Mouse (Mus musculus) heart, adult 18-20 months (tissue): ENCODE data around the gene Olfr399. TPM values are rescaled to one million over a fixed set of nuclear protein-coding genes. Genes with fewer than 3 reads are reported as not detected.
A peak's percentile ranks its signal among the peaks of the same experiment; 100 is the strongest.

Experiments
- DNase-seq, 2 experiments: peaks; one replicate each; pipeline ENCODE4 v3.0.0; 2021 to 2022; ENCODE audit warnings: mixed read lengths in 1 of 2
- long read RNA-seq, 2 experiments: library from polyadenylated mRNA; stranded (forward); transcript quantifications; one replicate each; pipeline ENCODE4 v2.0.0; 2021
- total RNA-seq, 2 experiments: library from RNA; stranded (reverse); gene quantifications; 2 replicates each; pipeline ENCODE4 v1.2.3; 2021

Gene Olfr399
- total RNA-seq = not detected
- long read RNA-seq, experiment 1 = 0 reads
- long read RNA-seq, experiment 2 = 0 reads

DNA sequence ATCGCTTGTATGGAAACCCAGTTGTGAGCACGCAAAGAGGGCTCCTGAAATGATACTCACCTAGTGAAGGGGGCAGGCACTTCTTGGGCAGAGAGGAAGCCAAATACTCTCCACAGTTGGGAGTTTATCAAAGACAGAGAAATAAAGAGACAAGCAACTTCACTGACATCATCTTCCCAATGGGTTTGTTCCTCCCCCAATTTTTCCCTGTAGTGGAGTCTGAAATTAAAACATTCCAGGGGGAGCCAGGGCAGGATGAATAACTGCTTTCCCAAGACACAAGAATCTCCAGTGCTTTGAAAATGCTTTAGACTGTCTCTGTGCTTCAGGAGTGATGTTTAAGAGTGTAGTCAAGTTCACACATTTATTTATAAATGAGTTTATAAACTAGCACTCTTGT lies at the start of gene Olfr399, which contains the start of gene Olfr139:
Olfr399 (minus strand) TSS at position 165 of the 400 bp plus-strand sequence.
Olfr139 (minus strand) TSS at position 101 of the 400 bp plus-strand sequence.
- no peak for DNase-seq

DNA sequence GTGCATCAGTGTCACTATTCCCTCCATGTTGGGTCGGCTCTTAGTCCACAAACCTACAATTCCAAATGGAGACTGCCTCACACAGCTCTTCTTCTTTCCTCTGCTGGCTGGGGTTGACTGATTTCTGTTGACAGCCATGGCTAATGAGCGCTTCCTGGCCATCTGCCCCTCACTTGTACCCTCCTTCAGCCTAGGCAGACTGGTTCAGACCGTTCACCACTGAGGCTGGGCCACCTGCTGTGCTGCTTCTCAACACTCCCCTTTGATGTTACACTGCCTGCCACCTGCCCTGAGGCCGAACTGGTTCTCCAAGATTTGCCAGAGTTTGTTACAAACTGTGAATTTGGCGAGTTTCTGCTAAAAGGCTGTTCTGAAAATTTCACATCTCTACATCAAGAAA lies 48.7 kb upstream of the Olfr399 start:
- no peak for DNase-seq

DNA sequence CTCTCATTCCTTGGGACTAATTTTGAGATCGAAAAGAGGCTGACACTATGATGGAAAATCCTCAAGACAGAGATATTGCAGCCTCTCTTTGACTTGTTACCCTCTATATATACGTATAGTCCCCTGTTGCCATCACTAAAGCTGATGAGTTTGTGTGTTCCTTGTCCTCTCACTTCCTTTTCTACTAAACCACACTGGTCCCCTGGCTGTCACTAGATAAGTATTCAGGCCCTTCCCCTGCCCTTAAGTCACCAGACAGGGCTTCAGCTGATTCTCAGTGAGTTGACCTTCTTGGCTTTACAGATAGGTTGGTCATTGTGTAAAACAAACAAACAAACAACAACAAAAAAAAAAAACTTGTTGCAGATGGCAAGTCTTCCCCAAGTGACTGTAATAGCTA lies 45.1 kb upstream of the Olfr399 start:
- DNase-seq = no peak

DNA sequence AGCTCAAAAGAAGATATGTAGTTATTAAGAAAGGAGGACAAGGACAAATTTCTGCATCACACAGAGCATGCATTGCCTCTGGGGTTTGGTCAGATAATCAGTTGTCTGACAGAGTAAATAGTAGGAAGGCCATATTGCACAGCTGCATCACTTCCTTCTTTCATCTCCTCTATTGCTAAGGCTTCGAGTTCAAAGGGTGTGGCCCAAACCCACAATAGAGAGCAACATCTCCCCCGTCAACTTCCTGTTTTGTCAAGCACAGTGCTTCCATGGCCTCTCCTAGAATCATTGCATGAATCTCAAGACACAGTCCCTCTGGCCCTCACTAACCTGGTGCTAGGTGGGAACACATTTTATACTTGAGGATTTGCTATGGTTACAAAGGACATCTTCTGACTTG lies 44.3 kb upstream of the Olfr399 start:
- peak; percentile 2 to 12 for DNase-seq

DNA sequence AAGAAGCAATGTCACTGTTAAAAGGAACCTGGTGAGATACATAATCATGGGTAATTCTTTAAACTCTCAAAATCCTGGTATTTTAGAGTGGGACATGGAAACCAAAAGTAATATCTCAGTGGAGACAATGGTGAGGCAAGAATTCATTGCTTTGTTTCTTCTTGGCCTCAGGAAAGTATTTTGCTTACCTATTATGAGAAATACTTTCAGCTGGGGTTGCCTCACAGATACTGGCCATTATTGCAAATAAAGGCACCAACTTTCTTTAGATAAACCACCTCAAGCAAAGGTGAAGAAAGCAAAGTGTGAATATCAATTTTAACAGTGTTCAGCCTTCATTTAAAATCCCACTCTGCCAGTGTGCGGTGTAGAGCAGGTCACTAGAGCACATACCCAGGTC lies 13.2 kb upstream of the Olfr399 start, which contains the start of gene Zfp616:
Zfp616 (plus strand) TSS at position 301 of the 400 bp plus-strand sequence.
- DNase-seq = no peak

DNA sequence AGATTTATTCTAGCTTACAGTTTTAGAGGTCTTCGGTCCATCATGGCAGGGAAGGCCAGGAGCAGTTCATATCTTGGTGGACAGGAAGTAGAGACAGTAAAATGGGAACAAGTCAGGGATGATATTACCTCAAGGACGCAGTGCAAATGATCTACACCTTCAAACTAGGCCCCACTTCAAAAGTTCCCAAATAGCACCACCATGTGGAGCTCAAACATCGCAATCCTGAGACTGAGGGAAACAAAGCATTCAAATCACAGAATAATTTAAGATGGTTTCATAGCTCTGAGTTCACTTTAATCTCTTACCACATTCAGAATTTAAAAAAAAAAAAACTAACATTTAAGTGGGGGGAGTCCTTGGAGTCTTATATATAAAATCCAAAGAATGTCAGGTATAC lies 5.1 kb downstream of the Olfr399 start:
- no peak for DNase-seq

Other genes with a start within 250 kb of the Olfr399 start
- gene Olfr392, start 239.6 kb downstream of the Olfr399 start, total RNA-seq = not detected
- gene Olfr393, start 205.2 kb downstream of the Olfr399 start, total RNA-seq = not detected
- gene Olfr394, start 165.8 kb downstream of the Olfr399 start, total RNA-seq = not detected
- not detected for gene Olfr395, start 147.3 kb downstream of the Olfr399 start, total RNA-seq
- gene Olfr23, start 119.9 kb downstream of the Olfr399 start, total RNA-seq = not detected
- gene Olfr397, start 95.8 kb downstream of the Olfr399 start, total RNA-seq = not detected
- not detected for gene Olfr398, start 66.2 kb downstream of the Olfr399 start, total RNA-seq
- not detected for gene Olfr139, start 64 bp downstream of the Olfr399 start, total RNA-seq
- gene Zfp616, start 13.3 kb upstream of the Olfr399 start, total RNA-seq = not detected
- not detected for gene Olfr401, start 57.1 kb upstream of the Olfr399 start, total RNA-seq
- gene Olfr402, start 96.9 kb upstream of the Olfr399 start, total RNA-seq = not detected
- gene Olfr403, start 129.6 kb upstream of the Olfr399 start, total RNA-seq = not detected
- gene Olfr43, start 154.8 kb upstream of the Olfr399 start, total RNA-seq = not detected
- gene Olfr406, start 203.2 kb upstream of the Olfr399 start, total RNA-seq = not detected
- not detected for gene Olfr59, start 227.1 kb upstream of the Olfr399 start, total RNA-seq